Mouse (Mus musculus): ENCODE data around the gene Atp5f1. TPM values are rescaled to one million over a fixed set of nuclear protein-coding genes. Genes with fewer than 3 reads are reported as not detected.
"Not testable (repeated sequence)": the region's sequence is repeated elsewhere in the genome, so short reads cannot be mapped to it uniquely, and the experiment has no call there.

Gene Atp5f1
- total RNA-seq, 2 experiments from 2014 or later = 250 to 262 TPM

- no peak overlapping the region for H3K4me3 ChIP-seq
- no peak for DNase-seq (ENCODE audit: low spot score in 2 of 2)
- no peak for TF ChIP-seq CTCF (conservative IDR thresholded peaks at IDR 0.05)
- no peak overlapping the region for H3K27ac ChIP-seq
Observed at GRCm38 (mm10) chr3:105924616-105925015, 35.3 kb downstream of the Atp5f1 start.

- Histone ChIP-seq H3K27ac (no peak overlapping the region), H3K4me3 (no peak overlapping the region)
- no peak for TF ChIP-seq CTCF (conservative IDR thresholded peaks at IDR 0.05)
- DNase-seq (ENCODE audit: low spot score in 2 of 2) = no peak
Observed at GRCm38 (mm10) chr3:105921959-105922358, 37.9 kb downstream of the Atp5f1 start.

GRCm38 (mm10) chr3:105920743-105921142 is 39.2 kb downstream of the Atp5f1 start:
- H3K27ac ChIP-seq; DNase-seq (ENCODE audit: low spot score in 2 of 2); H3K4me3 ChIP-seq: not testable (repeated sequence)

GRCm38 (mm10) chr3:105918355-105918745 is 41.5 kb downstream of the Atp5f1 start:
- no peak overlapping the region for H3K27ac ChIP-seq
- DNase-seq (ENCODE audit: low spot score in 2 of 2) = no peak
- TF ChIP-seq CTCF (conservative IDR thresholded peaks at IDR 0.05) = no peak

GRCm38 (mm10) chr3:105917656-105918354 is 42.1 kb downstream of the Atp5f1 start:
- no peak for DNase-seq (ENCODE audit: low spot score in 2 of 2)
- TF ChIP-seq CTCF (conservative IDR thresholded peaks at IDR 0.05) = no peak
- no peak overlapping the region for H3K27ac ChIP-seq

More at GRCm38 (mm10) chr3:105918355-105918745, 41.5 kb downstream of the Atp5f1 start:
- no peak overlapping the region for H3K4me3 ChIP-seq

GRCm38 (mm10) chr3:105916455-105916854 is 43.4 kb downstream of the Atp5f1 start:
- not testable (repeated sequence) for DNase-seq (ENCODE audit: low spot score in 2 of 2); H3K27ac ChIP-seq; H3K4me3 ChIP-seq

More at GRCm38 (mm10) chr3:105917656-105918354, 42.1 kb downstream of the Atp5f1 start:
- no peak overlapping the region for H3K4me3 ChIP-seq

- H3K4me3 ChIP-seq = no peak overlapping the region
- no peak for DNase-seq (ENCODE audit: low spot score in 2 of 2)
- no peak overlapping the region for H3K27ac ChIP-seq
- TF ChIP-seq CTCF (conservative IDR thresholded peaks at IDR 0.05) = no peak
Observed at GRCm38 (mm10) chr3:105915281-105915680, 44.6 kb downstream of the Atp5f1 start.

- no peak for TF ChIP-seq CTCF (conservative IDR thresholded peaks at IDR 0.05)
- peak; percentile 29 to 34 for DNase-seq (ENCODE audit: low spot score in 2 of 2)
- H3K4me3 ChIP-seq = no peak overlapping the region
- peak overlapping the region; percentile 32; the same call in 1 of the 2 replicates for H3K27ac ChIP-seq
Observed at GRCm38 (mm10) chr3:105913839-105914681, 45.8 kb downstream of the Atp5f1 start.

- Histone ChIP-seq H3K4me3 (no peak overlapping the region), H3K27ac (no peak overlapping the region)
- DNase-seq (ENCODE audit: low spot score in 2 of 2) = no peak
- no peak for TF ChIP-seq CTCF (conservative IDR thresholded peaks at IDR 0.05)
Observed at GRCm38 (mm10) chr3:105912097-105912880, 47.6 kb downstream of the Atp5f1 start.

- TF ChIP-seq CTCF (conservative IDR thresholded peaks at IDR 0.05) = no peak
- no peak for DNase-seq (ENCODE audit: low spot score in 2 of 2)
- no peak overlapping the region for H3K4me3 ChIP-seq
- H3K27ac ChIP-seq = peak overlapping the region; percentile 28; the same call in 1 of the 2 replicates
Observed at GRCm38 (mm10) chr3:105910519-105911190, 49.2 kb downstream of the Atp5f1 start.

GRCm38 (mm10) chr3:105908976-105909375 is 50.9 kb downstream of the Atp5f1 start:
- no peak for TF ChIP-seq CTCF (conservative IDR thresholded peaks at IDR 0.05)
- Histone ChIP-seq H3K27ac (no peak overlapping the region), H3K4me3 (no peak overlapping the region)
- DNase-seq (ENCODE audit: low spot score in 2 of 2) = no peak

- TF ChIP-seq CTCF (conservative IDR thresholded peaks at IDR 0.05) = no peak
- H3K27ac ChIP-seq = no peak overlapping the region
- no peak for DNase-seq (ENCODE audit: low spot score in 2 of 2)
- H3K4me3 ChIP-seq = no peak overlapping the region
Observed at GRCm38 (mm10) chr3:105907956-105908655, 51.8 kb downstream of the Atp5f1 start.

All from layer of hippocampus, adult 2 months (tissue).